Mouse (Mus musculus): Measurements from ENCODE around the gene Irf6. TPM values are rescaled to one million over a fixed set of nuclear protein-coding genes. Genes with fewer than 3 reads are reported as not detected.

Irf6 gene
- polyA plus RNA-seq, 1 experiment from 2014 or later, result 33.9 TPM

DNA sequence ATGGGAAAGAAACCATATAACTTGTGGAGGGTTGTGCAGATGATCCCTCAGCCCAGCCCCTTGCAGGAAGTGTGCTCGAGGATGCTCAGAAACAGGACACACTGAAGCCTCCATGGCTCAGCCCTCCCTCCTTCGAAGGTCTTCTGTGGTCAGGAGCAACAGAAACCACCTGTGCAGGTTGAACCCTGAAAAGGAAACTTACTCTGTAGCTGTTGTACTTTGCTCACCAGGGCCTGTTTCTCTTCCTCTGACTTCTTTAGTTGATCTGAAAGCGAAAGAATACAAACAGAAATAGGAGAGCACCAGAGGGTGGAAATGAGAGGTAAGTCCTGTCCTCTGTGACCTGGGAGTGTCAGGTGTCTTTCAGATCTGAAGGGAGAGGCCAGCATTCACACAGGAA lies 28.2 kb downstream of the Irf6 start:
- H3K9ac ChIP-seq (ENCODE audit: low read depth, low read length), result no peak overlapping the region
- no peak overlapping the region for H3K4me3 ChIP-seq (ENCODE audit: low read depth, low read length)
- H3K36me3 ChIP-seq (ENCODE audit: control insufficient read depth, insufficient read depth, low read length), result no peaks in the 10 kb centered on the region
- no peaks in the 10 kb centered on the region for H3K9me3 ChIP-seq (ENCODE audit: control insufficient read depth, low read length)
- H3K27ac ChIP-seq (replicated peaks; ENCODE audit: low read depth, low read length), result no peak overlapping the region
- DNase-seq (ENCODE audit: low spot score) (no peak), ATAC-seq (ENCODE audit: low read depth) (no peak)
- 76% methylated on average over 3 of the region's 3 CpGs for WGBS
- H3K4me2 ChIP-seq (ENCODE audit: low read depth, low read length), result no peak overlapping the region
- no peaks in the 10 kb centered on the region for H3K4me1 ChIP-seq (ENCODE audit: control insufficient read depth, insufficient read depth, low read length)
- H3K27me3 ChIP-seq (replicated peaks; ENCODE audit: control insufficient read depth, insufficient read depth, low read length), result no peaks in the 10 kb centered on the region

DNA sequence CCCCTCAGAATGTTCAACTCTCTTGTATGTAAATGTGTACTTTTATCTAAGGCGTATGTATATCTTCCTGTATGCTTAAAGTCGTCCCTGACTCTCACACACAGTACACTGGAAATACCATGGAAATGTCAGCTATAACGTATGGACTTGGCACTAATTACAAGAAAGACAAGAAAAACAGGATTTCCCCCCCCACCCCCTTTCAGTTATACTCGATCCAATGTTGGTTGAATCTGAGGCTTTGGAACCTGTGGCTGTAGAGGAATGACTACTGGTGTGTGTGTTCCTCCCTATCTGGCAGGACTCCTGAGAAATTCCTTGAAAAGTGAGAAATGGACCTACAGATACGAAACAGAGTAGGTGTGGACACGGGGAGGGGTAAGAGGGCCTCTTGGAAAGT lies 35.3 kb downstream of the Irf6 start:
- Histone ChIP-seq H3K27ac (replicated peaks; ENCODE audit: low read depth, low read length) (peak overlapping the region; percentile 93), H3K9ac (ENCODE audit: low read depth, low read length) (no peak overlapping the region), H3K9me3 (ENCODE audit: control insufficient read depth, low read length) (no peaks in the 10 kb centered on the region), H3K4me1 (ENCODE audit: control insufficient read depth, insufficient read depth, low read length) (peaks cover 38% of the 10 kb centered on the region), H3K27me3 (replicated peaks; ENCODE audit: control insufficient read depth, insufficient read depth, low read length) (no peaks in the 10 kb centered on the region), H3K4me3 (ENCODE audit: low read depth, low read length) (no peak overlapping the region), H3K4me2 (ENCODE audit: low read depth, low read length) (no peak overlapping the region), H3K36me3 (ENCODE audit: control insufficient read depth, insufficient read depth, low read length) (no peaks in the 10 kb centered on the region)
- DNase-seq (ENCODE audit: low spot score), result peak; percentile 65
- no peak for ATAC-seq (ENCODE audit: low read depth)
- 71% methylated on average over 6 of the region's 6 CpGs for WGBS

DNA sequence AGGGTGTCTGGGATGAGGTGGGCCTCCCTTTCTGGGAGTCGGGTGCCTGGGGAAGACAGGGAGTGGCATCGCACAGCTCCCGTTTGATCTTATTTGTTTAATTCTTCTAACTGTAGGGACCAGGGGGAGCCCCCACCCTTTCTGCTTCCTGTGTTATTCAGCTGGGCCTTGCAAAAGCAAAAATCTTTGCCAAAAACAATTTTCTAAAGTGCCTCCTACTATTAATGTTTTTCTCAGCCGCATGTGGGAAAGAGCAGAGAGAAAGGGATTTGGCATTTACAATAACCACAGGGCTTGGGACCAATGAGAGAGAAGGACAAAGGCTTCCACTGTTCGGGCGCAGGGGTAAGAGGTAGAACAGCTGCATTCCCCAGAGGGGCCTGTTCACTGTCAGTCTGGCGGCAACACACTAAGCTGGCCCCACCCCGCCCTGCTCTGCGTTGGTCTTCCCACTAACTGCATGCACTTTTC lies 36.3 kb downstream of the Irf6 start:
- Histone ChIP-seq H3K27me3 (replicated peaks; ENCODE audit: control insufficient read depth, insufficient read depth, low read length) (no peaks in the 10 kb centered on the region), H3K9me3 (ENCODE audit: control insufficient read depth, low read length) (no peaks in the 10 kb centered on the region), H3K27ac (replicated peaks; ENCODE audit: low read depth, low read length) (peak overlapping the region; percentile 93), H3K4me3 (ENCODE audit: low read depth, low read length) (no peak overlapping the region), H3K36me3 (ENCODE audit: control insufficient read depth, insufficient read depth, low read length) (no peaks in the 10 kb centered on the region), H3K4me2 (ENCODE audit: low read depth, low read length) (peak overlapping the region; percentile 25), H3K4me1 (ENCODE audit: control insufficient read depth, insufficient read depth, low read length) (peaks cover 38% of the 10 kb centered on the region), H3K9ac (ENCODE audit: low read depth, low read length) (peak overlapping the region; percentile 34)
- peak; percentile 98 for ATAC-seq (ENCODE audit: low read depth)
- DNase-seq (ENCODE audit: low spot score), result peak; percentile 96
- WGBS, result 3% methylated on average over 9 of the region's 9 CpGs

DNA sequence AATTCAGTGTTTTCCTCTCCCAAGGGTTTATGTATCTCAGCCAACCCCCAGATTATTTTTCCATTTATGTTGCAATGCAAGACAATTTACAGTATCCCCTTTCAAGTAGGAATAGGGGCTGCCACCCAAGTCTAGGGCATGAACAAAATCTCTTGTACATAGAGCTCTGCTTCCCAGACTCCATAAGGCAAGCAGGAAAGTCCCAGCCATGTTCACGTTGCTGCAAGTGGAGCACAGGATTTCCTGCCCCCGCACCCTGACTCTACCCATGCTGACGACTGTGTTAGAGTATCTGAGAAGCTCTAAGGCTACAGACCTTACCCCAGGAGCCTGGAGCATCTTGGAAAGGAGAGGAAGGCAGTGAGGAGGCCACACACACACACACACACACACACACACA lies 36.9 kb downstream of the Irf6 start:
- Histone ChIP-seq H3K4me1 (ENCODE audit: control insufficient read depth, insufficient read depth, low read length) (peaks cover 38% of the 10 kb centered on the region), H3K27me3 (replicated peaks; ENCODE audit: control insufficient read depth, insufficient read depth, low read length) (no peaks in the 10 kb centered on the region), H3K27ac (replicated peaks; ENCODE audit: low read depth, low read length) (peak overlapping the region; percentile 93), H3K4me2 (ENCODE audit: low read depth, low read length) (no peak overlapping the region; the same call in 1 of the 2 replicates), H3K36me3 (ENCODE audit: control insufficient read depth, insufficient read depth, low read length) (no peaks in the 10 kb centered on the region), H3K9ac (ENCODE audit: low read depth, low read length) (no peak overlapping the region), H3K4me3 (ENCODE audit: low read depth, low read length) (no peak overlapping the region), H3K9me3 (ENCODE audit: control insufficient read depth, low read length) (no peaks in the 10 kb centered on the region)
- ATAC-seq (ENCODE audit: low read depth) (peak; percentile 41), DNase-seq (ENCODE audit: low spot score) (peak; percentile 66)
- 21% methylated on average over 3 of the region's 3 CpGs for WGBS

DNA sequence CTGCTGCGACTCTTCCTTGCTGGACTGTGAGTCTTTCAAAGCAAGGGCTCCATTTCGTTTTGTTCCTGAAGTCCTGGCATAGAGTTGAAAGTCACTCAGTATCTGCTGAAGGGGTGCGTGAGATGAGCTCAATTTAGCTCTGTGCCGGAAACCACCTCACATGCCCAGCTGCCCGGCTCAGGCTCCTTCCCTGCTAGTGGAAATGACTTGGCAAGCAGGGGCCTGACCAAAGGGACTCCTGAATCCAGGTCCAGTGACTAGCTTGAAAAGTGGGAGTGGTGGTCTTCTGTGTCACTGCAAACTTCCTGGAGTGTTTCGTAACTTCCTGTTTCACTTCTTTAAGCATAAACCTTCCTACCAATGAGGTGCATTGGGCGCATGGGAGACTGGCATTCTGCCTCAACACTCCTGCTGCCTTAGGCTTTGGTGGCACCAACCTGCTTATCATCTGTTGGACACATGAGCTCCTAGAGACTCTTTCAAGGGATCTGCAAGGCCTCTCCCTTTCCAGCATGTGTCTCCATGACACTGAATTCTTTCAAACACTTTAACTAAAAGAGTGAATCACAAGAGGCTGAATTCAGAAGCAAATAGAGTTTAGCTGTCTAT lies 38.9 kb downstream of the Irf6 start:
- DNase-seq (ENCODE audit: low spot score) (no peak), ATAC-seq (ENCODE audit: low read depth) (no peak)
- Histone ChIP-seq H3K36me3 (ENCODE audit: control insufficient read depth, insufficient read depth, low read length) (no peaks in the 10 kb centered on the region), H3K4me1 (ENCODE audit: control insufficient read depth, insufficient read depth, low read length) (peaks cover 38% of the 10 kb centered on the region), H3K9ac (ENCODE audit: low read depth, low read length) (0 out of 2 replicates have a peak overlapping the region, but pooled peaks have one; percentile 2), H3K27ac (replicated peaks; ENCODE audit: low read depth, low read length) (no peak overlapping the region; the same call in 1 of the 2 replicates), H3K4me3 (ENCODE audit: low read depth, low read length) (no peak overlapping the region), H3K9me3 (ENCODE audit: control insufficient read depth, low read length) (no peaks in the 10 kb centered on the region), H3K27me3 (replicated peaks; ENCODE audit: control insufficient read depth, insufficient read depth, low read length) (no peaks in the 10 kb centered on the region), H3K4me2 (ENCODE audit: low read depth, low read length) (no peak overlapping the region)
- WGBS, result 83% methylated on average over 7 of the region's 7 CpGs

DNA sequence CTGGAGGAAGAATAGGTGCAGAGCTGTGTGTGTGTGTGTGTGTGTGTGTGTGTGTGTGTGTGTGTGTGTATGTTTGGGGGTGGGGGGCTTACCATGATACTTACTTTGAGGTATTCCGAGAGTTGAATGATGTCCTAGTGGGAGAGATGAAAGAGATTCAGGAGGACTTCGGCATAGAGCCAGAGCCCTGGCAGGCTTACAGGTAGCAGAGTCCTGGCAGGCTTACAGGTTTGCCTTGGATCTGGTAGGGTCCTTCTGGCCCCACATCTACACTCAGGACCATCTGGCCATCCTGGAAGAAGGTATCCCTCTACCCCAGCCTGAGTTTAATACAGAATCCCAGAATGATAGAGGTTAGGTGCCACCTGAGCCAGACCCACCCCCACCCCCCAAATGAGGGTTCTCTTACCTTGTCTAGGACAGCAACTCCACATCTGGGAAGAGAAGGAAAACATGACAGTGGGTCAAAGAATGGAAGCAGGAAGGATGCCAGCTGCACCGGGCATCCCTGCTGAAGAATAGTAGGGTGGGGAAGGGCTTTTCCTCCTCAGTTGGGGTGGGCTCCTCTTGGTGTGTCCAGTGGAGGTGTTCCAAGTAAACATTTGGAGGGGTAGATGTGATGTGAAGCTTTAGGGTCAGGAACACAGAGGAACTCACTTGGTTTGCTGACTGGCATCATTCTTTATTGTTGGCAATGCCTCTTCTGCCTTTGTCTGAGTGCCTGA lies 41.7 kb downstream of the Irf6 start:
- H3K4me1 ChIP-seq (ENCODE audit: control insufficient read depth, insufficient read depth, low read length), result peaks cover 21% of the 10 kb centered on the region
- no peak for ATAC-seq (ENCODE audit: low read depth)
- 73% methylated on average over 3 of the region's 3 CpGs for WGBS

DNA sequence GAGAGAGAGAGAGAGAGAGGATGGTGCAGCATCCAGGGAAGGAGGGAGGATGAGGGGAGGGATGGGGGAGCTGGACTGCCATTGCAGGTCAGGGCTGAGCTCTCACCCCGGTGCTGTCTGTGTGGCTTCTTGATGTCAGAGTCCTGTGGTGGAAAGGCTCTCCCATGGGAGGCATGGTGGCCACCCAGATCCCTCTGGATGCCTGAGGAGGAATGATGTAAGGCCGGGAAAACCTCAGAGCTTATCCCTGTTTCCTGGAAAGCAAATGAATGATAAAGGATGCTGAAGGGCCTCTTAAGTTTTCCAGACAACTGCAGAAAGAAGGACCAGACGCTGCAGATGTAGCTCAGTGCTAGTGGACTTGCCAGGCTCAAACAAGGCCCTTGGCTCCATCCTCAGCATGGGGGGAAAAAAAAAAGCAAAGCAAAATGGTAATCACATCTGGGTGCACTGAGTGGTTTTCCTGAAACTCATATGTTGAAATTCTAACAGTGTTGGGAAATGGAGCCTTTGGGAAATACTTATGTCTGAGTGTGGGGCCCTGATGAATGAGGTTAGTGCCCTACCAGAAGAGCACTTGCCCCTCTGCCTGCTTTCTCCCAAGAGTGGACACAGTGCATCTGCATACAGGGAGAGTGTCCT lies 42.4 kb downstream of the Irf6 start:
- H3K4me2 ChIP-seq (ENCODE audit: low read depth, low read length), result no peak overlapping the region
- DNase-seq (ENCODE audit: low spot score), result no peak
- WGBS, result 56% methylated on average over 3 of the region's 3 CpGs
- H3K9me3 ChIP-seq (ENCODE audit: control insufficient read depth, low read length), result no peaks in the 10 kb centered on the region
- no peak overlapping the region for H3K27ac ChIP-seq (replicated peaks; ENCODE audit: low read depth, low read length)
- H3K36me3 ChIP-seq (ENCODE audit: control insufficient read depth, insufficient read depth, low read length), result no peaks in the 10 kb centered on the region
- ATAC-seq (ENCODE audit: low read depth), result no peak
- no peak overlapping the region for H3K9ac ChIP-seq (ENCODE audit: low read depth, low read length)
- peaks cover 14% of the 10 kb centered on the region for H3K4me1 ChIP-seq (ENCODE audit: control insufficient read depth, insufficient read depth, low read length)
- H3K4me3 ChIP-seq (ENCODE audit: low read depth, low read length), result no peak overlapping the region
- H3K27me3 ChIP-seq (replicated peaks; ENCODE audit: control insufficient read depth, insufficient read depth, low read length), result no peaks in the 10 kb centered on the region

More for the DNA sequence above, 41.7 kb downstream of the Irf6 start:
- H3K27ac ChIP-seq (replicated peaks; ENCODE audit: low read depth, low read length), result no peak overlapping the region
- H3K9me3 ChIP-seq (ENCODE audit: control insufficient read depth, low read length), result no peaks in the 10 kb centered on the region
- no peak overlapping the region for H3K4me3 ChIP-seq (ENCODE audit: low read depth, low read length)
- H3K27me3 ChIP-seq (replicated peaks; ENCODE audit: control insufficient read depth, insufficient read depth, low read length), result no peaks in the 10 kb centered on the region
- H3K9ac ChIP-seq (ENCODE audit: low read depth, low read length), result no peak overlapping the region
- H3K4me2 ChIP-seq (ENCODE audit: low read depth, low read length), result no peak overlapping the region
- H3K36me3 ChIP-seq (ENCODE audit: control insufficient read depth, insufficient read depth, low read length), result no peaks in the 10 kb centered on the region
- no peak for DNase-seq (ENCODE audit: low spot score)

DNA sequence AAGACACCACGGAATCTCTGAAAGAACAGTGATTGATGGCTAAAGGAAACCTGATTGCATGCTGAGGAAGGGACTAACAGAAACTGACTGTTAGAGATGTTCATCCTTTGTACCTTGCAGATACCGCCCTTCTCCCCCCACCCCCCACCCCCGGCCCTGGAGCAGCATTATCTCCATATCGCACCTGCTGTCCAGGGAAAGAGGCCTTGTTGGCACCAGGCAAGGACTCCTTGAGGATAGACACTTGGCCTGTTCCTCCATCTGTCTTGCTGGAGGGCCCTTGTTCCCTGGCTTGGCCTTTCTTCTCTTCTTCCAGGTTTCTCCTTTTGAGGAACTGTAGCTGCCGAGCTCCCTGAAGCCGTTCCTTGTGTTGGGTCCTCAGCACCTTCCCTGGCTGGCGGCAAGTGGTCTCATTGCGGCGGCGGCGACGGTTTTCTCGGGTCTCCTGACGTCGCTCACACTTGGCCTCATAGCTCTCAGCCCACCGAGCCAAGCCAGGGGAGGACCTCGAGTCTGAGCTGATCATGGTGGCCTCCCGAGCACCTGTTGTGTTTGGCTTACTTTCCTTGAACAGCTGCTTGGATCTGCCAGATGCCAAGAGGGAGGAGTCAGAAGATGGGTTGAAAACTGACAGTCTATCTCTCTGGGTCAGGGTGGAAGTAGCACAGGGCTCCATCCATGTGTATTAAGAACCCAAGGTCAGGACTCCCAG lies 44.7 kb downstream of the Irf6 start:
- Histone ChIP-seq H3K9me3 (ENCODE audit: control insufficient read depth, low read length) (no peaks in the 10 kb centered on the region), H3K9ac (ENCODE audit: low read depth, low read length) (no peak overlapping the region), H3K36me3 (ENCODE audit: control insufficient read depth, insufficient read depth, low read length) (no peaks in the 10 kb centered on the region), H3K4me1 (ENCODE audit: control insufficient read depth, insufficient read depth, low read length) (no peaks in the 10 kb centered on the region), H3K27ac (replicated peaks; ENCODE audit: low read depth, low read length) (no peak overlapping the region), H3K27me3 (replicated peaks; ENCODE audit: control insufficient read depth, insufficient read depth, low read length) (no peaks in the 10 kb centered on the region), H3K4me3 (ENCODE audit: low read depth, low read length) (no peak overlapping the region), H3K4me2 (ENCODE audit: low read depth, low read length) (no peak overlapping the region)
- peak; percentile 64 for DNase-seq (ENCODE audit: low spot score)
- WGBS, result 81% methylated on average over 17 of the region's 18 CpGs
- ATAC-seq (ENCODE audit: low read depth), result peak; percentile 56; the same call in 1 of the 2 replicates

Data from embryonic facial prominence, embryonic 14.5 days (tissue).